Mouse (Mus musculus) urinary bladder, adult 2 months (tissue): ENCODE results near the gene Ackr2. TPM values are rescaled to one million over a fixed set of nuclear protein-coding genes. Genes with fewer than 3 reads are reported as not detected.

Experiments used
- DNase-seq: peaks from one replicate; pipeline ENCODE4 v3.0.0; 2022; ENCODE audit warnings: low spot score
- polyA plus RNA-seq: library from polyadenylated mRNA; depleted of rRNA; stranded (reverse); fragments of >200 nt; gene quantifications from 2 replicates; pipeline ENCODE4 v1.2.3, GENCODE M21; 2012

The Ackr2 gene
- polyA plus RNA-seq, 1 experiment: 5.0 TPM

DNA sequence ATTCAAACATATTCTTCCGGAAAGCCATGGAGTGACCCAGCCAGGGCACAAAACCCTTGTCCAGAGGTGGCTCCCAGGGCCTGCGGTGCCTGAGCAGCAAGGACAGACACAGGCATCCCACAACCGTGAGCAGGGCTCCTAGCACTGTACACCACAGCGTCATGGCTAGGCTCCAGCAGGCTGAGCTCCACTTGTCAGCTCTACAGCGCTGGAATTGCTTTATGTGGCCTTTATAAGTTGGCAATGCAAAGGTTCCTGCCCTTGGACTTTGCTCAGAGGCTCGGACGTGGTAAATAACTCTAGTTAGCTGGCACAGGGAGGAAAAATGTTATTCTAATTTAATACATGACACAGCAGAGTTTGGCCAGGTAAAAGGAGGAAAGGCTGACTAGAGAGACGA, 17.9 kb downstream of the Ackr2 start, which contains the start of gene Cyp8b1:
Gene Cyp8b1 (minus strand): TSS at position 204 of the 400 bp plus-strand sequence.
- no peak for DNase-seq

DNA sequence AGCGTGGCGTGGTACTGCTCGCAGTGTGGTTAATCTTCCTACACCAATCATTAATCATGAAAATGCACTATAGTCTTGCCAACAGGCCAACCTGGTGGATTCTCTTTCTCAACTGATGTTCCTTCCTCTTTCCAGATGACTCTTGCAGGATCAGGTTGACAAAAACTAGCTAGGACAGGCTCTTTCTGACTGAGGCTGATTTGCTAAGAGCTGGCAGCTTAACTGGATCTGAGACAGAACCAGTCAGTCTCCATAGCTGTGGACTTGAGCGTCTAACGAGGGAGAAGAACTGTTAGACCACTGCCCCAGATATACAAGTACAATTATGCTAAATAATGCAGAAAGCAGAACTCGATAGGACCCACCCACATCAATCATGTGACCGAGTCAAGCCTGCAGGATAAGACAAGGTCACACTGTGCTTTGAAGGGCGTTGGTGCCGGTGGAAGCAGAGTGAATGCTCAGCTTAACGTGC, 20.9 kb downstream of the Ackr2 start:
- no peak for DNase-seq

DNA sequence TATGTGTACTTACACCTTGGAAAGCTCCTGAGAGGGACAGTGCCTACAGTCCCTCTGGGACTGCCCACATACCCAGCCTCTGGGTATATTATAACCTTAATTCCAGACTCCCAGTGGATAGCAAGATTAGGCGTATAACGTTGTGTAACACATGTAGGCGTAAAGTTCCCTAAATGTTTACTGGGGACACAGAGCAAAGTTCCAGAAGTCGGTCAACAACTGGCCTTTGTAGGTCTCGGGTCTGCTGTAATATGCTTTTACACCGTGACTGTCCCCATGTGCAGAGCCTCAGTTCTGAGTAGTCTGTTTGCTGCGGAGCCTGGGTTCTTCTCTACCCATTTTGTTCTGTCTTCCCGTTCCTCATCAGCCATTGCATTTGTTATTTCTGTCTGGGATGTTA, 25.3 kb downstream of the Ackr2 start:
- DNase-seq: no peak

- DNase-seq: no peak
Measured at GRCm38 (mm10) chr9:121923906-121924305, 25.8 kb downstream of the Ackr2 start.

GRCm38 (mm10) chr9:121924901-121925560, 26.9 kb downstream of the Ackr2 start:
- no peak for DNase-seq

DNA sequence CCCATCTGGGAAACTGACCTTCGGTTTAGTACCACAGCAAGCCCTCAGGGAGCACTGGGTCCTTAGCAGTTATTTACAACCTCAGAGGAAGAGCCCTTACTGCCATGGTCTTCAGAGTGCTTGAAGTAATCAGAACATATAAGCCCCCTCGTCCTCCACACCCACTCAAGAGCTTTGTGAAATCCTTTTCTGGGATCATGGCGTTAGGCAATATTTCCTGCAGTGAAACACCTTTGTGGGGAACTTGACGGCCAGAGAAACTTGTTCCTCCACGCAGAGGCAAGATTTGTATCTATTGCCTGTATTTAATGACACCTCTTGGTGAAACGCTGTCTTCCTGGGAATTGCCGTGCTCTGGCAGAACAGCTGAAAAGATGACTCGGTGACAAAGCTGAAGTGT, 27.8 kb downstream of the Ackr2 start:
- no peak for DNase-seq

- DNase-seq: no peak
Measured at GRCm38 (mm10) chr9:121926634-121927405, 28.7 kb downstream of the Ackr2 start.

DNA sequence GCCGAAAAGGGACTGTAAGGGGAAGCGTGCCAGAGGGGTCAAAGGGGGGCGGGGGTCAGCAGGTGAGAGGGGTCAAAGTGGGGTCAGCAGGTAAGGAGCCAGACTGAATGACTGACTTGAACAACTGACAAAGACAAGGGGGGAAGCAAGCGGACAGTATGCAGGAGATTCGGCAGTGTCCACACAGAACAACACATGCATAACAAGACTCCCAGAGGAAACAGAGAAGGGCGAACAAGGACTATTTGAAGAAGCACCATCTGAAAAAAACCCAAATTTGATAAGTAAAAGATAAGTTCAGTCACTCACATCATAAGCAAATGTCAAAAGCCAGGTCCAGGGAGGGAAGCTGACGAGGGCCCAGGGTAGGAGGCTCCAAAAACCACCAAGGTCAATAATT, 29.6 kb downstream of the Ackr2 start:
- no peak for DNase-seq

GRCm38 (mm10) chr9:121928498-121928897, 30.3 kb downstream of the Ackr2 start:
- no peak for DNase-seq

GRCm38 (mm10) chr9:121934856-121935255, 36.7 kb downstream of the Ackr2 start:
- DNase-seq: no peak

GRCm38 (mm10) chr9:121936952-121937351, 38.8 kb downstream of the Ackr2 start:
- DNase-seq: no peak

GRCm38 (mm10) chr9:121937451-121937864, 39.3 kb downstream of the Ackr2 start:
- no peak for DNase-seq

- no peak for DNase-seq
Measured at GRCm38 (mm10) chr9:121937944-121938355, 39.8 kb downstream of the Ackr2 start.

DNA sequence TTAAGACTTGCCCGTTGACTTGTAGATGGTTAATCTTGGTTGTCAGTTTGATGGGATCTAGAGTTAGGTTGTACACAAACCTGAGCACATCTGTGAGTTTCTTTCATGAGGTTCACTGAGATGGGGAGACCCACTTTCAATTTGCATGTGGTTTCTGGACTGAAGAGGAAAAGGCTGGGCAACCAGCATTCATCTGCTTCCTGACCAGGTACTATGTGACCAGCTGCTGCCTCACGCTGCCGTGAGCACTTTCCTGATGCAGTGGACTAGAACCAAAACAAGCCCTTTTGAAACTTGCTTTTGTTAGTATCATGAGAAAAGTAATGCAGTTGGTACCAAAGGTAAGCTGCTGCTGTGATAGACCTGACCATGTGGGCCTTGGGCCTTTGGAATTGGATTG, 44.9 kb downstream of the Ackr2 start:
- DNase-seq: no peak

GRCm38 (mm10) chr9:121943628-121944027, 45.5 kb downstream of the Ackr2 start:
- no peak for DNase-seq

DNA sequence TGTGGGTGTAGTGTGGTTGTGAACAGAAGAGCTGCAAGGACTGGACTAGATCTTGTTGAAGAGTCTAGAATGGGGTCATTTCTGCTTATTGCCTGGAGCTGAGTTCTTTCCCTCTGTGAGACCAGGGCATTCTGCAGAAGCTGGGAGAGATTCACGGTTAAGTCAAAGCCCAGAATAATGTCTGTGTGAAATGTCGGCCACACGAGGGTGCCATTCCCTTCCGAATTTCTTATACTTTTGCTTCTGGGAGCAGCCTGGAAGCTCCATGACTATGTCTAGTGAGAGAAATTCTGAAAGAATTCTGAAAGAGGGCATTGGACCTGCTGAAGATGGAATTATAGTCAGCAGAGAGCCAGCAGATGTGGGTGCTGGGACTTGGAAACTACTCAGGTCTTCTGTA, 49.6 kb downstream of the Ackr2 start:
- no peak for DNase-seq

GRCm38 (mm10) chr9:121948431-121948830, 50.3 kb downstream of the Ackr2 start:
- no peak for DNase-seq

GRCm38 (mm10) chr9:121950418-121951113, 52.4 kb downstream of the Ackr2 start, which contains the start of gene Fam198a:
Fam198a (plus strand) TSS chr9:121950988.
- peak; percentile 43 for DNase-seq

GRCm38 (mm10) chr9:121951114-121951423, 52.9 kb downstream of the Ackr2 start:
- DNase-seq: no peak

- no peak for DNase-seq
Measured at GRCm38 (mm10) chr9:121952596-121952995, 54.4 kb downstream of the Ackr2 start.

GRCm38 (mm10) chr9:121959966-121960635, 61.9 kb downstream of the Ackr2 start:
- no peak for DNase-seq
